Mouse (Mus musculus) embryonic facial prominence, embryonic 13.5 days (tissue): Measurements from ENCODE around the gene Ppm1h. TPM values are rescaled to one million over a fixed set of nuclear protein-coding genes. Genes with fewer than 3 reads are reported as not detected.
A peak's percentile ranks its signal among the peaks of the same experiment; 100 is the strongest.

Experiments
- ATAC-seq: fragments of 200-750 bp; cut with Nextera tagmentation; 2 replicates; pipeline ENCODE4 v1.8.0; 2017; ENCODE audit warnings: low read depth; ENCODE audit not compliant: insufficient number of reproducible peaks, insufficient read depth, low FRiP score, low TSS enrichment
- H3K27ac ChIP-seq: fragments of 300-500 bp; sonication (generic); 2 replicates; pipeline ENCODE4 v1.5.1; 2015; ENCODE audit warnings: moderate library complexity, mild to moderate bottlenecking, inconsistent platforms
- H3K27me3 ChIP-seq: fragments of 300-500 bp; sonication (generic); 2 replicates; pipeline ENCODE4 v1.6.1; 2015; ENCODE audit warnings: mild to moderate bottlenecking, inconsistent platforms
- H3K36me3 ChIP-seq: fragments of 300-500 bp; sonication (generic); 2 replicates; pipeline ENCODE4 v1.6.1; 2015; ENCODE audit warnings: mild to moderate bottlenecking, inconsistent platforms
- H3K4me1 ChIP-seq: fragments of 300-500 bp; sonication (generic); 2 replicates; pipeline ENCODE4 v1.6.1; 2015; ENCODE audit warnings: inconsistent platforms
- H3K4me2 ChIP-seq: fragments of 300-500 bp; sonication (generic); 2 replicates; pipeline ENCODE4 v1.6.1; 2015; ENCODE audit warnings: moderate library complexity, mild to moderate bottlenecking, inconsistent platforms
- H3K4me3 ChIP-seq: fragments of 300-500 bp; sonication (generic); 2 replicates; pipeline ENCODE4 v1.5.1; 2015; ENCODE audit warnings: mild to moderate bottlenecking, inconsistent platforms
- H3K9ac ChIP-seq: fragments of 300-500 bp; sonication (generic); 2 replicates; pipeline ENCODE4 v1.6.1; 2015; ENCODE audit warnings: mild to moderate bottlenecking, inconsistent platforms
- H3K9me3 ChIP-seq: fragments of 300-500 bp; sonication (generic); 2 replicates; pipeline ENCODE4 v1.6.1; 2016; ENCODE audit warnings: inconsistent platforms
- WGBS: fragments of 180-500 bp; shearing (Covaris S2); methylation state at CpG from one replicate; pipeline ENCODE4 v1.1.7; 2015; ENCODE audit warnings: mixed read lengths; 5-methylcytosine and 5-hydroxymethylcytosine counted together
- polyA plus RNA-seq: library from polyadenylated mRNA; unstranded; fragments of >200 nt; fragmentation: Nextera tagmentation; extraction: Ambion mirVana; gene quantifications from 2 replicates; pipeline ENCODE4 v1.2.1, GENCODE M21; 2015

Gene Ppm1h
- polyA plus RNA-seq, 1 experiment from 2014 or later, result 4.0 TPM

- no peak overlapping the region for H3K4me3 ChIP-seq
- H3K27ac ChIP-seq, result no peak overlapping the region
- WGBS, result 57% methylated on average over 6 of the region's 6 CpGs
- no peaks in the 10 kb centered on the region for H3K9me3 ChIP-seq
- no peak overlapping the region for H3K4me2 ChIP-seq
- H3K27me3 ChIP-seq, result no peaks in the 10 kb centered on the region
- H3K36me3 ChIP-seq, result no peaks in the 10 kb centered on the region
- H3K9ac ChIP-seq, result no peak overlapping the region
- no peak for ATAC-seq
- 0 out of 2 replicates have a peak, but pooled peaks cover 5% of the 10 kb centered on the region for H3K4me1 ChIP-seq
Observed at GRCm38 (mm10) chr10:122705457-122705856, 26.9 kb downstream of the Ppm1h start.

- Histone ChIP-seq H3K27me3 (no peaks in the 10 kb centered on the region), H3K9me3 (no peaks in the 10 kb centered on the region), H3K4me1 (peaks cover 19% of the 10 kb centered on the region), H3K4me3 (no peak overlapping the region), H3K4me2 (peak overlapping the region; percentile 11; the same call in 1 of the 2 replicates), H3K36me3 (no peaks in the 10 kb centered on the region), H3K9ac (no peak overlapping the region), H3K27ac (no peak overlapping the region)
- WGBS, result 45% methylated on average over 6 of the region's 6 CpGs
- no peak for ATAC-seq
Observed at GRCm38 (mm10) chr10:122711381-122711811, 32.8 kb downstream of the Ppm1h start.

GRCm38 (mm10) chr10:122712307-122712706 lies 33.7 kb downstream of the Ppm1h start:
- 62% methylated on average over 5 of the region's 5 CpGs for WGBS
- ATAC-seq, result no peak
- H3K4me3 ChIP-seq, result no peak overlapping the region
- no peaks in the 10 kb centered on the region for H3K9me3 ChIP-seq
- no peaks in the 10 kb centered on the region for H3K36me3 ChIP-seq
- peaks cover 19% of the 10 kb centered on the region for H3K4me1 ChIP-seq
- H3K4me2 ChIP-seq, result no peak overlapping the region
- no peak overlapping the region for H3K27ac ChIP-seq
- H3K27me3 ChIP-seq, result no peaks in the 10 kb centered on the region
- no peak overlapping the region for H3K9ac ChIP-seq

GRCm38 (mm10) chr10:122715856-122716255 lies 37.3 kb downstream of the Ppm1h start:
- no peak overlapping the region for H3K4me2 ChIP-seq
- no peaks in the 10 kb centered on the region for H3K9me3 ChIP-seq
- ATAC-seq, result no peak
- WGBS, result 77% methylated on average over 12 of the region's 12 CpGs
- peaks cover 19% of the 10 kb centered on the region for H3K4me1 ChIP-seq
- no peak overlapping the region for H3K9ac ChIP-seq
- no peak overlapping the region for H3K27ac ChIP-seq
- no peaks in the 10 kb centered on the region for H3K36me3 ChIP-seq
- H3K4me3 ChIP-seq, result no peak overlapping the region
- H3K27me3 ChIP-seq, result no peaks in the 10 kb centered on the region

- Histone ChIP-seq H3K36me3 (no peaks in the 10 kb centered on the region), H3K4me3 (no peak overlapping the region), H3K4me1 (peaks cover 16% of the 10 kb centered on the region), H3K4me2 (no peak overlapping the region), H3K9me3 (no peaks in the 10 kb centered on the region), H3K9ac (no peak overlapping the region), H3K27me3 (no peaks in the 10 kb centered on the region), H3K27ac (no peak overlapping the region)
- no peak for ATAC-seq
- 53% methylated on average over 8 of the region's 8 CpGs for WGBS
Observed at GRCm38 (mm10) chr10:122716286-122716685, 37.7 kb downstream of the Ppm1h start.

- H3K9ac ChIP-seq, result no peak overlapping the region
- no peak overlapping the region for H3K4me3 ChIP-seq
- WGBS, result 58% methylated on average over 14 of the region's 14 CpGs
- H3K9me3 ChIP-seq, result no peaks in the 10 kb centered on the region
- H3K4me1 ChIP-seq, result peaks cover 9% of the 10 kb centered on the region
- no peak overlapping the region for H3K4me2 ChIP-seq
- ATAC-seq, result no peak
- no peak overlapping the region for H3K27ac ChIP-seq
- H3K27me3 ChIP-seq, result no peaks in the 10 kb centered on the region
- no peaks in the 10 kb centered on the region for H3K36me3 ChIP-seq
Observed at GRCm38 (mm10) chr10:122716739-122717474, 38.3 kb downstream of the Ppm1h start.

- H3K4me2 ChIP-seq, result no peak overlapping the region
- no peaks in the 10 kb centered on the region for H3K36me3 ChIP-seq
- no peak for ATAC-seq
- H3K4me3 ChIP-seq, result no peak overlapping the region
- WGBS, result 74% methylated on average over 14 of the region's 14 CpGs
- H3K9ac ChIP-seq, result no peak overlapping the region
- no peaks in the 10 kb centered on the region for H3K27me3 ChIP-seq
- H3K27ac ChIP-seq, result no peak overlapping the region
- H3K9me3 ChIP-seq, result no peaks in the 10 kb centered on the region
- peaks cover 3% of the 10 kb centered on the region for H3K4me1 ChIP-seq
Observed at GRCm38 (mm10) chr10:122717754-122718415, 39.3 kb downstream of the Ppm1h start.

- no peaks in the 10 kb centered on the region for H3K36me3 ChIP-seq
- H3K9ac ChIP-seq, result no peak overlapping the region
- no peaks in the 10 kb centered on the region for H3K9me3 ChIP-seq
- 0 out of 2 replicates have a peak, but pooled peaks have one; percentile 10 for ATAC-seq
- no peaks in the 10 kb centered on the region for H3K27me3 ChIP-seq
- H3K4me1 ChIP-seq, result no peaks in the 10 kb centered on the region; the same call in 1 of the 2 replicates
- H3K4me3 ChIP-seq, result no peak overlapping the region
- no peak overlapping the region for H3K27ac ChIP-seq
- H3K4me2 ChIP-seq, result no peak overlapping the region
- WGBS, result 64% methylated on average over 6 of the region's 7 CpGs
Observed at GRCm38 (mm10) chr10:122718951-122719350, 40.4 kb downstream of the Ppm1h start.

- no peak for ATAC-seq
- no peak overlapping the region for H3K4me3 ChIP-seq
Observed at GRCm38 (mm10) chr10:122722111-122722510, 43.5 kb downstream of the Ppm1h start.

GRCm38 (mm10) chr10:122724692-122725091 lies 46.1 kb downstream of the Ppm1h start:
- Histone ChIP-seq H3K4me2 (no peak overlapping the region), H3K27me3 (no peaks in the 10 kb centered on the region), H3K9me3 (no peaks in the 10 kb centered on the region), H3K4me3 (no peak overlapping the region), H3K9ac (no peak overlapping the region), H3K36me3 (no peaks in the 10 kb centered on the region), H3K27ac (no peak overlapping the region), H3K4me1 (no peaks in the 10 kb centered on the region)
- 85% methylated on average over 4 of the region's 4 CpGs for WGBS
- ATAC-seq, result no peak

More at GRCm38 (mm10) chr10:122722111-122722510, 43.5 kb downstream of the Ppm1h start:
- Histone ChIP-seq H3K36me3 (no peaks in the 10 kb centered on the region), H3K4me1 (no peaks in the 10 kb centered on the region), H3K4me2 (no peak overlapping the region), H3K9ac (no peak overlapping the region), H3K9me3 (no peaks in the 10 kb centered on the region), H3K27me3 (no peaks in the 10 kb centered on the region), H3K27ac (no peak overlapping the region)
- WGBS, result 81% methylated on average over 6 of the region's 6 CpGs

- H3K27ac ChIP-seq, result no peak overlapping the region
- 51% methylated on average over 4 of the region's 4 CpGs for WGBS
- no peaks in the 10 kb centered on the region for H3K9me3 ChIP-seq
- H3K4me1 ChIP-seq, result no peaks in the 10 kb centered on the region
- no peak for ATAC-seq
- H3K9ac ChIP-seq, result no peak overlapping the region
- no peak overlapping the region for H3K4me2 ChIP-seq
- no peaks in the 10 kb centered on the region for H3K36me3 ChIP-seq
- no peaks in the 10 kb centered on the region for H3K27me3 ChIP-seq
- H3K4me3 ChIP-seq, result no peak overlapping the region
Observed at GRCm38 (mm10) chr10:122727228-122727627, 48.7 kb downstream of the Ppm1h start.

GRCm38 (mm10) chr10:122728172-122728571 lies 49.6 kb downstream of the Ppm1h start:
- Histone ChIP-seq H3K27me3 (no peaks in the 10 kb centered on the region), H3K36me3 (no peaks in the 10 kb centered on the region), H3K4me3 (no peak overlapping the region), H3K9me3 (no peaks in the 10 kb centered on the region), H3K4me2 (no peak overlapping the region), H3K27ac (no peak overlapping the region), H3K9ac (no peak overlapping the region), H3K4me1 (no peaks in the 10 kb centered on the region)
- no peak for ATAC-seq
- WGBS, result 94% methylated on average over 2 of the region's 2 CpGs
